ENCODE assay signal across 9 mouse cellular contexts in genomic region chr11:106364712-106365111, GRCm38 (mm10). TPM values are rescaled to one million over a fixed set of nuclear protein-coding genes. Genes with fewer than 3 reads are reported as not detected.
DNase-seq lines count a peak whose midpoint lies in the region; ATAC-seq lines count a peak whose summit lies in the region.
"Had no signal": no experiment of that assay in that cellular context is flagged by ENCODE, and none has a peak within 500 bp of the region (broad histone marks: within the 10 kb centered on the region; RNA-seq: fewer than 3 reads in every experiment).

No protein-coding gene starts in this region.

- DNase-seq in cerebellum, postnatal 14 days = peak; percentile 15 to 49
- no peak for DNase-seq in cerebellum, adult 9-10 months
- DNase-seq in right cerebral cortex, adult 18-20 months = peak; percentile 4
- no peak for DNase-seq in right cerebral cortex, postnatal 36 days (ENCODE audit: low spot score in 2 of 2)
- DNase-seq in heart, postnatal 14 days = peak; percentile 33 to 53
- DNase-seq in spleen, adult 12 weeks (ENCODE audit: low spot score) = no peak
- no peak for DNase-seq in B cell, adult 2 months

- no peaks in the 10 kb centered on the region for H3K4me1 ChIP-seq in midbrain, embryonic 16.5 days (ENCODE audit: control insufficient read depth, insufficient read depth, low read length)

- H3K9ac ChIP-seq in midbrain, embryonic 16.5 days (ENCODE audit: low read depth, low read length) = 0 out of 2 replicates have a peak overlapping the region, but pooled peaks have one; percentile 17
- H3K9ac ChIP-seq: liver, embryonic 15.5 days had no signal

- intact Hi-C loops in heart, postnatal 14 days (cut with DNase I) = no loop called here

- H3K36me3 ChIP-seq in midbrain, embryonic 16.5 days (ENCODE audit: control insufficient read depth, insufficient read depth, low read length) = no peaks in the 10 kb centered on the region
- H3K36me3 ChIP-seq: liver, embryonic 15.5 days had no signal

- no peaks in the 10 kb centered on the region for H3K27me3 ChIP-seq in midbrain, embryonic 16.5 days (ENCODE audit: control insufficient read depth, insufficient read depth, low read depth, low read length)
- H3K27me3 ChIP-seq: liver, embryonic 15.5 days had no signal

- no peak overlapping the region for H3K27ac ChIP-seq in midbrain, embryonic 16.5 days (ENCODE audit: low read length)
- H3K27ac ChIP-seq: liver, embryonic 15.5 days had no signal

- ATAC-seq in midbrain, embryonic 16.5 days = no peak

- H3K4me3 ChIP-seq in midbrain, embryonic 16.5 days (ENCODE audit: low read depth, low read length) = no peak overlapping the region
- H3K4me3 ChIP-seq: liver, embryonic 15.5 days had no signal

- 6% methylated on average over 11 of the region's 11 CpGs for WGBS in midbrain, embryonic 16.5 days

- H3K9me3 ChIP-seq in midbrain, embryonic 16.5 days (replicated peaks; ENCODE audit: control insufficient read depth, low read length, poor library complexity, severe bottlenecking) = no peaks in the 10 kb centered on the region
- H3K9me3 ChIP-seq: liver, embryonic 15.5 days had no signal

- peak overlapping the region; percentile 13; the same call in 1 of the 2 replicates for H3K4me2 ChIP-seq in midbrain, embryonic 16.5 days (ENCODE audit: low read length)
- H3K4me2 ChIP-seq: liver, embryonic 15.5 days had no signal

RNA-seq across cellular contexts. Expression of gene Prr29, which starts 0.6 kb away (rescaled TPM):
- 1 to 10 TPM; 1.0 to 1.7 TPM for total RNA-seq in heart, postnatal 14 days (2021)
- polyA plus RNA-seq in midbrain, embryonic 16.5 days (2015; fragmentation: Nextera tagmentation; extraction: Ambion mirVana) = not detected in 2 replicates
- polyA plus RNA-seq: liver, embryonic 15.5 days had no signal

RNA-seq across cellular contexts. Expression of gene Scn4a, which starts 11.6 kb away (rescaled TPM):
- total RNA-seq in heart, postnatal 14 days (2021) = 1 to 10 TPM; 6.8 to 7.9 TPM
- not detected in 2 replicates for polyA plus RNA-seq in midbrain, embryonic 16.5 days (2015; fragmentation: Nextera tagmentation; extraction: Ambion mirVana)

RNA-seq across cellular contexts. Expression of gene Icam2, which starts 23.2 kb away (rescaled TPM):
- total RNA-seq in heart, postnatal 14 days (2021) = 10 to 100 TPM; 44.1 to 44.7 TPM
- polyA plus RNA-seq in midbrain, embryonic 16.5 days (2015; fragmentation: Nextera tagmentation; extraction: Ambion mirVana) = 10.4 and 12.3 TPM in 2 replicates

RNA-seq across cellular contexts. Expression of gene Cd79b, which starts 50.1 kb away (rescaled TPM):
- total RNA-seq in heart, postnatal 14 days (2021) = 1 to 10 TPM; 1.8 to 2.0 TPM
- 0.76 and 0.92 TPM in 2 replicates for polyA plus RNA-seq in midbrain, embryonic 16.5 days (2015; fragmentation: Nextera tagmentation; extraction: Ambion mirVana)

Comparison
In these comparisons a context has a peak if more than half of its experiments do, and no peak if none do; other contexts are left out.
1. DNase-seq: peak in cerebellum, postnatal 14 days (2 of 2), right cerebral cortex, adult 18-20 months (single experiment) and heart, postnatal 14 days (2 of 2); none in cerebellum, adult 9-10 months (single experiment), right cerebral cortex, postnatal 36 days (0 of 2), spleen, adult 12 weeks (single experiment) and B cell, adult 2 months (0 of 2).